Mouse (Mus musculus): ENCODE measurements around the gene Taf3. TPM values are rescaled to one million over a fixed set of nuclear protein-coding genes. Genes with fewer than 3 reads are reported as not detected.

The Taf3 gene
- polyA plus RNA-seq, 2 experiments = 9.2 to 12.4 TPM

DNA sequence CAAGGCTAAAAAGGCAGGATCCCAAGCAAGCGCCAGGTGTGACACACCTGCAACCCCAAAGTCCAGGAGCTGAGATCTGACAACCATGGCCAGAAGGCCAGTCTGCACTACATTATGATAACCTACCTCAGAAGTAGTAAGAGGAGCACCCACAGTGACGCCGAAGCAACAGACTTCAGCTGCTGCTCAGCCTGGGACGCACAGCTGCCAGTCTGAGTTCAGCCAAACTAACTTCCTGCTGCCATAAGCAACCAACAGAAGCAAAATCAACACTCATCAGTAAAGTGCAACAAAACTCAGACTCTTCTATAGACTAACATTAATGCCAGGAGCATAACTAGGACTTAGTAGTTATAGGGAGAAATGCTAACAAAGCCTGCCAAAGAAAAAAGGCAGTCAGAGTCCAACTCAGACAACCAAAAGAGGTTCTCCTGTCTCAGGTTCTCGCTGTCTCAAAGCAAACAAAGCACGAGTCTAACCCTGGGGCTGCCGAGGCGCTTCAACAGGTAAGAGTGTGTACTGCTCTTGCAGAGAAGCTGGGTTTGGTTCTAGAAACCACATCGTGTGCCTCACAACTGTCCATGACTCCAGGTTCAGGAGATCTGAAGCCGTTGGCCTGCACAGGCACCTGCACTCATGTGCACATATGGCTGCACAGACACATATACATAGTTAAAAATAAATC lies 33.3 kb downstream of the Taf3 start:
- Histone ChIP-seq H3K36me3 (ENCODE audit: control insufficient read depth, insufficient read depth, low read length) (no peaks in the 10 kb centered on the region), H3K27ac (replicated peaks; ENCODE audit: low read depth, low read length) (no peak overlapping the region), H3K4me1 (ENCODE audit: control insufficient read depth, insufficient read depth, low read length) (no peaks in the 10 kb centered on the region), H3K4me2 (replicated peaks; ENCODE audit: low read depth, low read length, severe bottlenecking) (no peak overlapping the region), H3K9me3 (ENCODE audit: control insufficient read depth, low read length) (no peaks in the 10 kb centered on the region), H3K27me3 (ENCODE audit: control insufficient read depth, insufficient read depth, low read length) (no peaks in the 10 kb centered on the region), H3K4me3 (replicated peaks; ENCODE audit: low read length) (no peak overlapping the region), H3K9ac (ENCODE audit: low read depth, low read length, severe bottlenecking) (no peak overlapping the region)
- WGBS = 84% methylated on average over 10 of the region's 10 CpGs
- no peak for DNase-seq (ENCODE audit: low spot score)
- ATAC-seq (ENCODE audit: low FRiP score, low read depth) = no peak
- TF ChIP-seq POLR2A (IDR thresholded peaks at IDR 0.05; ENCODE audit: borderline replicate concordance, extremely low read depth, insufficient read depth, insufficient read length) = no peak

DNA sequence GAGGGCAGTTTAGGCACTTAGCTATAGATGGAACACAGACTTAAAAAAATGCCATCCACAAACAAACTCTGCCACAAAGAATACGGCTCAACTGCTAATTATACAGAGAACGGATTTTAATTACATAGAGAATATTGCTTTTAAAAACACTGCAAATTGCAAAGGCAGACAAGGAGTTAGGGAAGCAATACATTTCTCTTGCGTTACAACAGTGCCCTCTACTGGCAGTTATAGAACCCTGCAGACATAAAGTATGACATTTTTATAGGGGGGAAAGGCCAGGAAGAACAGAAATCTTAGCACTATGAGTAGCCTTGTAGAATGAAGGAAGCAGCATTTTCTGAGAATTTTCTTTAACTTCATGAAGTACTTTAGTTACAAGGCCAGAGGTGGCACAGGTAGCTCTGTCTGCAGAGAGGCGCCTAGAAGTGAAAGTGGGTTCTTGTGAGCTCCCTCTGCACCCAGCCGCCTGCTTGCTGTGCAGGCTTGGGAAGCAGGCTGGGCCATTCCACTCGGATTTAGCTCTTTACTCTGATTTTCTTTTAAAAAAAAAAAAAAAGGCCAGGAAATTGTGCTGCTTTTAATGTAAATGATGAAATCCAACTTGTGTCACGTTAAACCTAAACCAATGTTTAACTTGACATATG lies 38.0 kb downstream of the Taf3 start:
- Histone ChIP-seq H3K27me3 (ENCODE audit: control insufficient read depth, insufficient read depth, low read length) (no peaks in the 10 kb centered on the region), H3K9ac (ENCODE audit: low read depth, low read length, severe bottlenecking) (no peak overlapping the region), H3K9me3 (ENCODE audit: control insufficient read depth, low read length) (no peaks in the 10 kb centered on the region), H3K4me1 (ENCODE audit: control insufficient read depth, insufficient read depth, low read length) (no peaks in the 10 kb centered on the region), H3K27ac (replicated peaks; ENCODE audit: low read depth, low read length) (no peak overlapping the region), H3K36me3 (ENCODE audit: control insufficient read depth, insufficient read depth, low read length) (no peaks in the 10 kb centered on the region), H3K4me2 (replicated peaks; ENCODE audit: low read depth, low read length, severe bottlenecking) (no peak overlapping the region), H3K4me3 (replicated peaks; ENCODE audit: low read length) (no peak overlapping the region)
- DNase-seq (ENCODE audit: low spot score) (peak; percentile 51), ATAC-seq (ENCODE audit: low FRiP score, low read depth) (0 out of 2 replicates have a peak, but pooled peaks have one; percentile 37)
- TF ChIP-seq POLR2A (IDR thresholded peaks at IDR 0.05; ENCODE audit: borderline replicate concordance, extremely low read depth, insufficient read depth, insufficient read length) = no peak
- WGBS = 29% methylated on average over 7 of the region's 7 CpGs

DNA sequence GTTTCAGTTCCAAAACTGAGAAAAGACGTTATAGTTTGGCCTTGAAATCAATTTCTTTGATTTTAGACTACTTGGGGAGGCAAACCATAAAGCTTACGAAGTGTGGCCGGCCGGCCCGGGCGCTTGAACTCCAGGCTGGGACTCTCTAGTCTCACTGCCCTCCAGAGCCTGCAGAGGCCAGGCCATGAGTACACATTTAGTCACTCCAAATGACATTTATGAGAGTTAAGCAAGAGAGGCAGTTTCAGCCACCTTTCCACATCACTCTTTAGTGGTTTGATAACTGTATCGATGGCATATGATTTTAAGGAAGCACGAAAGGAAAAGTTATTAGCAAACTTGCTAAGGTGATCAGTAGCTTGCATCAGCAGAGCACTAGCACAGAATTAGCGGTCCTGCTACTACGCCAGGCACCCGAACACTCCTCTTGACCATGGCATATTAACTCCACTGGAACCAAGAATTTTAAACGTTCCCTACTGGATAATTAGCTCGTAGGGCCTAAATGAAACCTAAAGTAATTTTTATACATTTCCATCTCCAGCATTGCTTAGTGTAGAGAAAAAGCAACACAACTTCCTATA lies 38.6 kb downstream of the Taf3 start:
- no peaks in the 10 kb centered on the region for H3K4me1 ChIP-seq (ENCODE audit: control insufficient read depth, insufficient read depth, low read length)
- no peaks in the 10 kb centered on the region for H3K9me3 ChIP-seq (ENCODE audit: control insufficient read depth, low read length)
- no peaks in the 10 kb centered on the region for H3K27me3 ChIP-seq (ENCODE audit: control insufficient read depth, insufficient read depth, low read length)
- DNase-seq (ENCODE audit: low spot score) (no peak), ATAC-seq (ENCODE audit: low FRiP score, low read depth) (no peak)
- 57% methylated on average over 13 of the region's 13 CpGs for WGBS
- H3K27ac ChIP-seq (replicated peaks; ENCODE audit: low read depth, low read length) = no peak overlapping the region
- H3K4me2 ChIP-seq (replicated peaks; ENCODE audit: low read depth, low read length, severe bottlenecking) = no peak overlapping the region
- H3K9ac ChIP-seq (ENCODE audit: low read depth, low read length, severe bottlenecking) = no peak overlapping the region
- no peak for TF ChIP-seq POLR2A (IDR thresholded peaks at IDR 0.05; ENCODE audit: borderline replicate concordance, extremely low read depth, insufficient read depth, insufficient read length)
- no peak overlapping the region for H3K4me3 ChIP-seq (replicated peaks; ENCODE audit: low read length)
- no peaks in the 10 kb centered on the region for H3K36me3 ChIP-seq (ENCODE audit: control insufficient read depth, insufficient read depth, low read length)

DNA sequence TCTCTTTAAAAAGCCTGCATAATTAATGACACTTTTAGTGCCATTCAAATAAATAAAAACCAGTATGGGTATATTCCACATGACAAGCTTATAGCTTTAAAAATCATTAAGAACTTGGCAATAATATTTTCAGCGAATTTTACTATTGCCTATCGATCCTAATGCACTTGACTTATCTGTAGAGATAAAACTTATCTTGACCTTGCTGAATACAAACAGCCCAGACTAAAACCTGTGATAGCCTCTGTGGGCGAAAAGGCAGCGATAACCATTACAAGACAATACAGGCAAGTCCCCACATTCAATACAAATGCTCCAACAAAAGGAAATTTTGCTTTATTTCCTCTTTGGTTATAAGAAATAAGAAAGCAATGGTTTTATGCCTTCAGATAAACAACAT lies 39.8 kb downstream of the Taf3 start:
- 87% methylated on average over 4 of the region's 4 CpGs for WGBS
- H3K9me3 ChIP-seq (ENCODE audit: control insufficient read depth, low read length) = no peaks in the 10 kb centered on the region
- ATAC-seq (ENCODE audit: low FRiP score, low read depth) (no peak), DNase-seq (ENCODE audit: low spot score) (no peak)
- no peak overlapping the region for H3K4me2 ChIP-seq (replicated peaks; ENCODE audit: low read depth, low read length, severe bottlenecking)
- no peak overlapping the region for H3K4me3 ChIP-seq (replicated peaks; ENCODE audit: low read length)
- H3K36me3 ChIP-seq (ENCODE audit: control insufficient read depth, insufficient read depth, low read length) = no peaks in the 10 kb centered on the region
- no peak overlapping the region for H3K27ac ChIP-seq (replicated peaks; ENCODE audit: low read depth, low read length)
- no peak for TF ChIP-seq POLR2A (IDR thresholded peaks at IDR 0.05; ENCODE audit: borderline replicate concordance, extremely low read depth, insufficient read depth, insufficient read length)
- no peaks in the 10 kb centered on the region for H3K4me1 ChIP-seq (ENCODE audit: control insufficient read depth, insufficient read depth, low read length)
- H3K9ac ChIP-seq (ENCODE audit: low read depth, low read length, severe bottlenecking) = no peak overlapping the region
- no peaks in the 10 kb centered on the region for H3K27me3 ChIP-seq (ENCODE audit: control insufficient read depth, insufficient read depth, low read length)

DNA sequence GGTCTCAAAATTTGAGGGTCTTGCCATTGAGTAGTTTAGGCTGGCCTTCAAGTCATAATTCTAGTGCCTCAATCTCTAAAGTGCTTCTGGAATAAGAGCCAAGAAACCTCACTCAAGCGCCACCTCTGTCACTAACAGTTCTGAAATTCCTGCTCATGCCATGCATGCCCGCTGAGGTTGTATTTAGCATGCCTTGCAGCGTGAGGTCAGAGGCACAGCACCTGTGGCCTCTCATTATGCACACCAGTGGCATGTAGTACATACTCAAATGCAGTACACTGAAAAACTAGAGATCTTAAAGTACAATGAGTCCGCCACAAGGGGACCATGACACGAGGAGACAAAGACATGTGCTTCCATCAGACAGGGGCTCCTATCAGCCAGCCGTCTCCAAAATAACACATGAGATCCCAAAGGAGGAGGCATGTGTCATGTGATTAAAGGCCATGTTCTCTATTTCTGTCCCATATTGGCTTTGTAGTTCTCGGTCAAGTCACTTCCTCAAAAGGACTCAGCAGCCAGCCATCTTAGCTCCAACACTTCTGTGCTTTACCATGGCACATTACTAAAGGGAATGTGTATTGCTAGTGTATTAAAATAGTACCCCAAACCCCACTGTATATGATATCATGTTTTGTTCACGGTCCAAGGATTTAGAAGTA lies 43.3 kb downstream of the Taf3 start:
- DNase-seq (ENCODE audit: low spot score) = no peak
- 88% methylated on average over 8 of the region's 8 CpGs for WGBS
- H3K4me3 ChIP-seq (replicated peaks; ENCODE audit: low read length) = no peak overlapping the region
- ATAC-seq (ENCODE audit: low FRiP score, low read depth) = no peak
- no peak for TF ChIP-seq POLR2A (IDR thresholded peaks at IDR 0.05; ENCODE audit: borderline replicate concordance, extremely low read depth, insufficient read depth, insufficient read length)
- H3K9me3 ChIP-seq (ENCODE audit: control insufficient read depth, low read length) = no peaks in the 10 kb centered on the region
- H3K36me3 ChIP-seq (ENCODE audit: control insufficient read depth, insufficient read depth, low read length) = no peaks in the 10 kb centered on the region
- no peaks in the 10 kb centered on the region for H3K27me3 ChIP-seq (ENCODE audit: control insufficient read depth, insufficient read depth, low read length)
- H3K9ac ChIP-seq (ENCODE audit: low read depth, low read length, severe bottlenecking) = no peak overlapping the region
- H3K4me2 ChIP-seq (replicated peaks; ENCODE audit: low read depth, low read length, severe bottlenecking) = no peak overlapping the region
- no peaks in the 10 kb centered on the region for H3K4me1 ChIP-seq (ENCODE audit: control insufficient read depth, insufficient read depth, low read length)
- no peak overlapping the region for H3K27ac ChIP-seq (replicated peaks; ENCODE audit: low read depth, low read length)
